Mouse (Mus musculus) lung, embryonic 14.5 days (tissue): ENCODE data around the gene Limd1. TPM values are rescaled to one million over a fixed set of nuclear protein-coding genes. Genes with fewer than 3 reads are reported as not detected.

Source experiments
- ATAC-seq: fragments of 200-750 bp; cut with Nextera tagmentation; 2 replicates; pipeline ENCODE4 v1.8.0; 2017; ENCODE audit warnings: mild to moderate bottlenecking, moderate TSS enrichment, moderate library complexity; ENCODE audit not compliant: insufficient read depth
- DNase-seq: peaks from one replicate; pipeline ENCODE4 v3.0.0-alpha.2; 2015
- H3K27ac ChIP-seq: fragments of 300-500 bp; sonication (generic); 2 replicates; pipeline ENCODE4 v1.5.1; 2014; ENCODE audit warnings: low read depth, mild to moderate bottlenecking, moderate library complexity
- H3K27me3 ChIP-seq: fragments of 300-500 bp; sonication (generic); 2 replicates; pipeline ENCODE4 v1.6.1; 2014; ENCODE audit warnings: low read length, control low read depth; ENCODE audit not compliant: insufficient read depth
- H3K36me3 ChIP-seq: fragments of 300-500 bp; sonication (generic); 2 replicates; pipeline ENCODE4 v1.6.1; 2014; ENCODE audit warnings: control low read depth; ENCODE audit not compliant: insufficient read depth
- H3K4me1 ChIP-seq: fragments of 300-500 bp; sonication (generic); 2 replicates; pipeline ENCODE4 v1.6.1; 2014; ENCODE audit warnings: antibody characterized with exemption, control low read depth; ENCODE audit not compliant: insufficient read depth
- H3K4me2 ChIP-seq: fragments of 300-500 bp; sonication (generic); 2 replicates; pipeline ENCODE4 v1.6.1; 2014; ENCODE audit warnings: mild to moderate bottlenecking
- H3K4me3 ChIP-seq: fragments of 300-500 bp; sonication (generic); 2 replicates; pipeline ENCODE4 v1.5.1; 2014; ENCODE audit warnings: low read depth, low read length
- H3K9ac ChIP-seq: fragments of 300-500 bp; sonication (generic); 2 replicates; pipeline ENCODE4 v1.6.1; 2014
- H3K9me3 ChIP-seq: fragments of 300-500 bp; sonication (generic); 2 replicates; pipeline ENCODE4 v1.6.1; 2016; ENCODE audit warnings: low read depth, low read length, control low read depth
- CTCF ChIP-seq: IDR thresholded peaks from 2 replicates; pipeline ENCODE4 v1.5.1; 2016; ENCODE audit warnings: antibody characterized with exemption, low read depth
- WGBS: fragments of 180-500 bp; shearing (Covaris S2); extraction: QIAGEN DNeasy Blood & Tissue Kit; methylation state at CpG from one replicate; pipeline ENCODE4 v1.1.7; 2014; 5-methylcytosine and 5-hydroxymethylcytosine counted together
- polyA plus RNA-seq: library from polyadenylated mRNA; unstranded; fragments of >200 nt; fragmentation: Nextera tagmentation; extraction: Ambion mirVana; gene quantifications from 2 replicates; pipeline ENCODE4 v1.2.1, GENCODE M21; 2014

Limd1 gene
- polyA plus RNA-seq, 1 experiment from 2014 or later = 68.2 TPM

DNA sequence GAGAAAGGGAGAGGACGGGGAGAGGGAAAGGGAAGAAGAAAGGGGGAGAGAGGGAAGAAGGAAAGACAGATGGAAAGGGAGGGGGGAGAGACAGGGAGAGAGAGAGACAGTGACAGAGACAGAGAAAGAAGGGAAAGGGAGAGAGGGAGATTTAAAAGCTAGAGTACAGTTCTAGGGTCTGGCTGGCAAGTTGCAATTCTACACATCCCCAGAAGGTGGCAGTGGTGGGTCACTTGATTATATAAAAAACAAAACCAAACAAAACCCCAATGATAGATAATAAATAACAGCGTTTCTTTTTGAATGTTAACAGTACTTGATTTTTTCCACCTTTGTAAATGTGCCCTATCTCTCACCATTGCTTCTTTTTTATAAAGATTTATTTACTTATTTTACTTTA lies 28.3 kb upstream of the Limd1 start:
- no peak overlapping the region for H3K9ac ChIP-seq
- ATAC-seq (peak; percentile 47; the same call in 1 of the 2 replicates), DNase-seq (peak; percentile 83)
- H3K4me3 ChIP-seq = no peak overlapping the region
- H3K4me2 ChIP-seq = no peak overlapping the region
- no peaks in the 10 kb centered on the region for H3K9me3 ChIP-seq
- no peaks in the 10 kb centered on the region for H3K4me1 ChIP-seq
- no peaks in the 10 kb centered on the region for H3K27me3 ChIP-seq
- WGBS = 23% methylated on average over 2 of the region's 2 CpGs
- peak; percentile 79 for TF ChIP-seq CTCF
- H3K36me3 ChIP-seq = peaks cover 23% of the 10 kb centered on the region; the same call in 1 of the 2 replicates
- H3K27ac ChIP-seq = no peak overlapping the region

DNA sequence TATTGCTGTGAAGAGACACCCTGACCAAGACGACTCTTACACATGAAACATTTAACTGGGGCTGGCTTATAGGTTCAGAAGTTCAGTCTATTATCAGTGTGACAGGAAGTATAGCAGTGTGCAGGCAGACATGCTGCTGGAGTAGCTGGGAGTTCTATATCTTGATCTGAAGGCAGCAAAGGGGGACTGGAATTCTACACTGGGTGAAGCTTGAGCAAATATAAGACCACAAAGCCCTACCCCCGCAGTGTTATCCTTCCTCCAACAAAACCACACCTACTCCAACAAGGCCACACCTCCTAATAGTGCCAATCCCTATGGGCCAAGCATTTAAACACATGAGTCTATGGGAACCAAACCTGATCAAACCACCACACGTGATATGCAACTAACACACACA lies 26.7 kb upstream of the Limd1 start:
- Histone ChIP-seq H3K27me3 (no peaks in the 10 kb centered on the region), H3K27ac (no peak overlapping the region), H3K4me2 (no peak overlapping the region), H3K4me3 (no peak overlapping the region), H3K9me3 (no peaks in the 10 kb centered on the region), H3K36me3 (peaks cover 23% of the 10 kb centered on the region; the same call in 1 of the 2 replicates), H3K4me1 (peaks cover 4% of the 10 kb centered on the region; the same call in 1 of the 2 replicates), H3K9ac (no peak overlapping the region)
- no peak for DNase-seq
- ATAC-seq = no peak
- TF ChIP-seq CTCF = no peak
- 48% methylated on average over 3 of the region's 3 CpGs for WGBS

DNA sequence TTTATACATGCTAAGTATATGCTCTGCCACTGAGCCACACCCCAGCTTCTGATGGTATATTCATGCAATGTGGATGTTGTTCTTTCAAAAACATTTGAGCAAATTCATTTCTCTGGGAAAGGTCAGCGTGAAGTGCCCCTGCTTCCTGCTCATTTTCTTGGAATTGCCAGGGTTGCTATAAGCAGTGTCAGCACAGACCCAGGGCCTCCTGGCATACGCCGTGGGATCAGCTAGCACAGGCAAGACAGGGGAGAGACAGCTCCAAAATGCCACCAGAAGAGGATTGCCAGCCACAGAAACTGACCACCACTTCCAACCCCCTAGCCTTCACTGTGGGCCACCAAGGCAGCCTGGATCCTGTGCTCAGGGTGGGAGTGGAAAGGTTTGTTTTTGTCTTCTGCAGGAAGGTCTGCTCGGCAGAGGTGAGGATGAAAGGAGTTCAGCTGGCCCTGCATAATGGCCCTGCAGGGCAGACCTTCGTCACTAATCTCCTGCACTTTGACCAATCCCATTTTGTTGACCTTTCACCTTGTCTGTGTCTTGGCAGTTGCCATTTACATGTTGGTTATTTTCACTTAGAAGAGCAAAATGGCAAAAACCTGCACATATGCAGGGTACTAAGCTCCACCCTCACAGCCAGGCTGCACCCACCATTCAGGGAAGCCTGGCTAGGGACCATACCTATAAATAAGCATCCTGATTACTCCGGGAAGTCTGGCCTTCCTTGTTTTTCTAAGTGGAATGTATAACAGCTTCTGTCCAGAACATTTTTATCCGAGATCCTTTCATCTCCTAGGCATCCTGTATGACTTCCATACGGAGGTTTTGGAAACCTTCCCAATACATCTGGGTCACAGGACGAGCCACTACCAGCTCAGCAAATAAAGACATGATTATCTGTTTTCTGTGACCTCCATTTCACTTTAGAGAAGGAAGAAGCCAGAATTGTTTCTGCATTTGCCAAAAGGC lies 21.6 kb upstream of the Limd1 start:
- no peaks in the 10 kb centered on the region for H3K9me3 ChIP-seq
- ATAC-seq = no peak; the same call in 1 of the 2 replicates
- H3K9ac ChIP-seq = peak overlapping the region; percentile 16; the same call in 1 of the 2 replicates
- H3K27me3 ChIP-seq = no peaks in the 10 kb centered on the region
- TF ChIP-seq CTCF = no peak
- 32% methylated on average over 9 of the region's 9 CpGs for WGBS
- no peak overlapping the region for H3K4me2 ChIP-seq
- peaks cover 36% of the 10 kb centered on the region for H3K36me3 ChIP-seq
- peak; percentile 76 for DNase-seq
- peaks cover 8% of the 10 kb centered on the region; the same call in 1 of the 2 replicates for H3K4me1 ChIP-seq
- peak overlapping the region; percentile 82; the same call in 1 of the 2 replicates for H3K27ac ChIP-seq
- no peak overlapping the region for H3K4me3 ChIP-seq

DNA sequence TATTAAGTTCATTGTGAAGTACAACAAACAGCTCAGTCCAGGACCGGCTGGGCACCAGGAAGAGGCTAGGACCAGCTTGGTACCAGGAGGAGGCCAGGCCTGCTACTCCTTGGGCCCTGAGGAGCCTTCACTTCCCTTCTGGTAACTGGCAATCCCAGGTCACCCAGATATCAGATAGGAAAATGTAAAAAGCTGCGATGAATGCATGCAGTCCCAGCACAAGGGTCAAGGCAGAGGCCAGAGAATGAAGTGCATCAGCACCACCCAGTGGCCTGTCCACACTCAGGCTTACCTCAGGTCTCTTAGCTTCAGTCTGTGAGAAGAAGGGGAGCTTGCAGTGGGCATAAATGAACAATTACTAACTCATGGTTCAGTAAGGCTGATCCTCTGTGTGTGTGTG lies 20.9 kb upstream of the Limd1 start:
- H3K36me3 ChIP-seq = peaks cover 36% of the 10 kb centered on the region
- no peak overlapping the region for H3K4me3 ChIP-seq
- peak overlapping the region; percentile 25; the same call in 1 of the 2 replicates for H3K27ac ChIP-seq
- no peaks in the 10 kb centered on the region for H3K27me3 ChIP-seq
- H3K9me3 ChIP-seq = no peaks in the 10 kb centered on the region
- H3K4me1 ChIP-seq = peaks cover 8% of the 10 kb centered on the region; the same call in 1 of the 2 replicates
- H3K4me2 ChIP-seq = no peak overlapping the region
- no peak overlapping the region for H3K9ac ChIP-seq
- TF ChIP-seq CTCF = peak; percentile 54
- 38% methylated on average over 2 of the region's 2 CpGs for WGBS
- no peak for ATAC-seq
- peak; percentile 67 for DNase-seq

DNA sequence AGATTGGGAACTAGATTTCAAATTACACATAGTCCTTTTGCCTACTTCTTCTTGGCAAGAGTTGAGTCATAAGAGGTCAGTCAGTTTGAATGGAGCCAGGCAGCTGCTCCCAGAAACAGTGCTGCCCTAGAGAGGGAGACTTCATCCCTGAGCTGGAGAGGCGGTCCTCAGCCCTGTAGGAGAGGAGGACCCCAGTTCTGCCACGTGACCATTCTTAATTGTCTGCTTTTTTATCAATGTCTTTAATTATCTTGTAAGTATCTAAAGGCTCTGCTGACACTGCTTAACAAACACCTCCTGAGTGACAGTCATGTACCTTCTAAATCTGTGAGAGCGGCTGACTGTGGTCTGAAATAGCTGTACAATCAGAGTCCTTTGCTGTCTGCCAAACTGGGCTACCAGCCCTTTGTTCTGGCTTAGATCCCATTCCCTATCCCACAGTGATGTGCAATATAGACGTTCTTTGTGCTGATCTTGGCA lies 11.3 kb upstream of the Limd1 start:
- Histone ChIP-seq H3K4me2 (no peak overlapping the region), H3K9me3 (no peaks in the 10 kb centered on the region), H3K27ac (no peak overlapping the region), H3K36me3 (no peaks in the 10 kb centered on the region; the same call in 1 of the 2 replicates), H3K4me3 (no peak overlapping the region), H3K9ac (no peak overlapping the region), H3K27me3 (no peaks in the 10 kb centered on the region), H3K4me1 (no peaks in the 10 kb centered on the region)
- WGBS = 70% methylated on average over 4 of the region's 4 CpGs
- DNase-seq = no peak
- no peak for TF ChIP-seq CTCF
- peak; percentile 56 for ATAC-seq

DNA sequence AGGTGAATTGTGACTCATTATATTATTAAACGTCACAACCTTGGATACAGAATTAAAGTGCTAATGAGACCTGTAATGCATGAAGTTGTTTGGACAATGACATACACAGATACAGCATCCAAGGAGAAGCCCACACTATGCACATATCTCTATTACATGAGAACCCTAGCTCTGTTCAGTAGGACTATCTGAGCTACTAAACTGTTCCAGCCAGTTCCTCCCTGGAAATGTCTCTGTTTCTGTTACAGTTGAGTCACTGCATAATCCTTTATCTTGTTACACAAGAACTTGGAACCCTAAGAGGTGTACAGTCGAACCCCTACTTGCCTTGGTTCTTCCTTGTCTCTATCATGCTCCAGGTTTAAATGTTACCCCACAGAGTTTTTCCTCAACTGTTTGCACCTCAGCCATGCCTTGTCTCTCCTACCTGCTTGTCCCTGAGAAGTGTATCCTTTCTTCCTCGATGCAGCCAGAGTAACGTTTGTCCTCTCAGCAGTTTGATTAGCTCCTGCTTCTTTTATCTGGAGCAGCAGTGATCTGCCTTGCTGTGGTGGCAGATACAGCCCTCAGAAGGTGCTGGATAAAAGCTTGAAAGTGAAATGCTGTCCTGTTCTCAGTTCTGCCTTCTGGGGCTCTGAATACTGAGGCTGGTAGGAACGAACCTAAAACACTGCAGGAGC lies 10.0 kb upstream of the Limd1 start:
- WGBS = 49% methylated on average over 5 of the region's 5 CpGs
- Histone ChIP-seq H3K4me3 (no peak overlapping the region), H3K9me3 (no peaks in the 10 kb centered on the region), H3K4me2 (no peak overlapping the region), H3K27ac (no peak overlapping the region), H3K36me3 (no peaks in the 10 kb centered on the region; the same call in 1 of the 2 replicates), H3K4me1 (no peaks in the 10 kb centered on the region), H3K9ac (no peak overlapping the region), H3K27me3 (no peaks in the 10 kb centered on the region)
- TF ChIP-seq CTCF = no peak
- DNase-seq = no peak
- ATAC-seq = no peak

DNA sequence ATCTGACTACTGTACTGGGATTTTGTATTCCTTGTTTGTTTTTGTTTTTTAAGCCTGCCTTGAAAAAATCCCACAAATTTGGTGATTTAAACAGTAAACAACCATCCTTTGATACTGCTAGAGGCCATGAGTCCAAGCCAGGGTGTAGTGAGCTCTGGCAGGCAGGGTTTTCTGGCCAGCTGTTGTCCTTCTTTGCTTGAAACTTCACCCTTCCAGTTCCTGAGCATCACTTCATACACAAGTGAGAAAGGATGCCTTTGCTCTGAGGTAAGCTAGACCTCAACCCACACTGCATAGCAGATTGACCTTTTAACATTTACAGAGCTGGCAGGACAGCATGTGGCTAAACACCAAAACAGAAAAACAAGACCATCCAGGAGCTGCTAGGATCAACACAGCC lies 9.4 kb upstream of the Limd1 start:
- Histone ChIP-seq H3K4me1 (no peaks in the 10 kb centered on the region), H3K27ac (no peak overlapping the region), H3K4me3 (no peak overlapping the region), H3K36me3 (no peaks in the 10 kb centered on the region; the same call in 1 of the 2 replicates), H3K9ac (no peak overlapping the region), H3K27me3 (no peaks in the 10 kb centered on the region), H3K4me2 (no peak overlapping the region), H3K9me3 (no peaks in the 10 kb centered on the region)
- TF ChIP-seq CTCF = no peak
- DNase-seq (no peak), ATAC-seq (no peak)
